Mouse (Mus musculus) kidney, adult 2 months (tissue): ENCODE results near the gene Lilra6. TPM values are rescaled to one million over a fixed set of nuclear protein-coding genes. Genes with fewer than 3 reads are reported as not detected.
A peak's percentile ranks its signal among the peaks of the same experiment; 100 is the strongest.
"Not testable (repeated sequence)": the region's sequence is repeated elsewhere in the genome, so short reads cannot be mapped to it uniquely, and the experiment has no call there.

Source experiments
- DNase-seq: peaks from one replicate; pipeline ENCODE4 v3.0.0; 2021
- H3K27ac ChIP-seq: fragments of 200-500 bp; 2 replicates; pipeline ENCODE4 v1.5.1; 2012; ENCODE audit warnings: low read depth, low read length, control low read depth, inconsistent platforms; ENCODE audit not compliant: insufficient read depth
- H3K27me3 ChIP-seq: fragments of 200-500 bp; replicated peaks from 2 replicates; pipeline ENCODE4 v1.6.1; 2012; ENCODE audit warnings: mild to moderate bottlenecking, moderate library complexity, low read length, inconsistent platforms; ENCODE audit not compliant: control insufficient read depth, insufficient read depth
- H3K36me3 ChIP-seq: fragments of 200-500 bp; 2 replicates; pipeline ENCODE4 v1.6.1; 2012; ENCODE audit warnings: mild to moderate bottlenecking, moderate library complexity, low read length, inconsistent platforms; ENCODE audit not compliant: control insufficient read depth, insufficient read depth
- H3K4me1 ChIP-seq: fragments of 200-500 bp; 2 replicates; pipeline ENCODE4 v1.6.1; 2011; ENCODE audit warnings: low read length; ENCODE audit not compliant: control insufficient read depth, insufficient read depth
- H3K4me3 ChIP-seq: fragments of 200-500 bp; 2 replicates; pipeline ENCODE4 v1.5.1; 2011; ENCODE audit warnings: mild to moderate bottlenecking, low read depth, low read length, control low read depth; ENCODE audit not compliant: insufficient read depth
- CTCF ChIP-seq: fragments of 200-500 bp; conservative IDR thresholded peaks from 2 replicates; pipeline ENCODE4 v1.5.1; 2011; ENCODE audit warnings: low read depth, mild to moderate bottlenecking, control low read depth, low read length, moderate library complexity, mixed read lengths; ENCODE audit not compliant: insufficient read depth, insufficient read length
- POLR2A ChIP-seq: fragments of 200-500 bp; IDR thresholded peaks from one replicate; pipeline ENCODE4 v1.6.1; 2011; ENCODE audit warnings: low read depth, low read length, control low read depth
- WGBS: fragments of 180-500 bp; shearing (Covaris S2); methylation state at CpG from one replicate; pipeline ENCODE4 v1.1.7; 2018; 5-methylcytosine and 5-hydroxymethylcytosine counted together
- polyA plus RNA-seq: library from polyadenylated mRNA; depleted of rRNA; stranded (reverse); fragments of >200 nt; gene quantifications from 2 replicates; pipeline ENCODE4 v1.2.3, GENCODE M21; 2012; rRNA removed

Lilra6 gene
- polyA plus RNA-seq = 0.11 and 0.20 TPM in 2 replicates

DNA sequence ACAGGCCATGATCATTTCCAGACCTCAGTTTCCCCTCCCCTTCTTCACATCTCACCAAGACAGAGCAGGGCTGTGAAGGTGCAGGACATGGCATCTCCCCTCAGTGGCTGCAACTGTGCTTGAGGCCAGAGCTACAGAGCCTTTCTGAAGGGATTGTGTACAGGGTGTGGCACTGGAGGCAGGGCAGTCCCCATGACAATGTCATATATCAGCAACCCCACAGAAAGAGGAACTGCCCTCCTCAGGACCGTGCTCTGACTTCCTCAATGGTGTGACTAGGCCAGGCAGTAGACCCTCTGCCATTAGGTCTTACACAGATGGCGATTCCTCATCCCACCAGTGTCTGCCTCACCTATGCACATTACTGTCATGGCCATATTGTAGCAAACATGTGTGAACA is at the start of gene Lilra6:
Lilra6 (minus strand) TSS at position 117 of the 400 bp plus-strand sequence.
- H3K36me3 ChIP-seq, H3K4me3 ChIP-seq, H3K27me3 ChIP-seq, H3K4me1 ChIP-seq, H3K27ac ChIP-seq, DNase-seq: not testable (repeated sequence)
- WGBS = 61% methylated on average over 2 of the region's 2 CpGs

DNA sequence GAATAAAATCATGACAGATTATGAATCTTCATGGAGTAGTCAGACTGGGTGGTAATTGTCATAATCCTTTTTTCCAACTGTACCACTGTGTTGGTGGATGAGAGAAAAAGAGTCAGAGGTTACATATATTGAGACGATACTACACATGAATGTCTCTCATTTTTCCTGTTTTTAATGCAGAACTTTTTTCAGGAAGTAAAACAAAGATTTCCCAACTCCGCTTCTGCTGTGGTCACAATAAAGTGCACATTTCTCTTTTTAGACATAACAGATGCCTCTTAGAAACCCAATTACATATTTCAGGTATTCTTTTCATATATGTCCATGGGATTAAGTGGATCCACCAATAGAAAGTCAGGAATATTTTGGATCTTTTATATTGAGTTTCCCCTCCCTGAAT is 46.7 kb upstream of the Lilra6 start:
- 83% methylated on average over 2 of the region's 2 CpGs for WGBS
- H3K27me3 ChIP-seq = no peaks in the 10 kb centered on the region
- DNase-seq = no peak
- TF ChIP-seq POLR2A (no peak), CTCF (no peak)
- H3K4me3 ChIP-seq = no peak overlapping the region
- no peak overlapping the region for H3K27ac ChIP-seq
- H3K4me1 ChIP-seq = no peaks in the 10 kb centered on the region
- no peaks in the 10 kb centered on the region for H3K36me3 ChIP-seq

- no peak overlapping the region for H3K4me3 ChIP-seq
- no peak overlapping the region for H3K27ac ChIP-seq
- H3K27me3 ChIP-seq = no peaks in the 10 kb centered on the region
- H3K36me3 ChIP-seq = no peaks in the 10 kb centered on the region
- H3K4me1 ChIP-seq = no peaks in the 10 kb centered on the region
- DNase-seq = no peak
- TF ChIP-seq POLR2A = no peak
- TF ChIP-seq CTCF = no peak
- WGBS = 71% methylated on average over 3 of the region's 3 CpGs
Observed at GRCm38 (mm10) chr7:3957387-3957786, 42.1 kb upstream of the Lilra6 start.

- H3K27ac ChIP-seq = no peak overlapping the region
- WGBS = 81% methylated on average over 3 of the region's 3 CpGs
- no peak overlapping the region for H3K4me3 ChIP-seq
- no peaks in the 10 kb centered on the region for H3K36me3 ChIP-seq
- no peaks in the 10 kb centered on the region for H3K27me3 ChIP-seq
- TF ChIP-seq CTCF (no peak), POLR2A (no peak)
- DNase-seq = no peak
- no peaks in the 10 kb centered on the region for H3K4me1 ChIP-seq
Observed at GRCm38 (mm10) chr7:3949159-3949558, 33.9 kb upstream of the Lilra6 start.

GRCm38 (mm10) chr7:3948223-3948622 is 32.9 kb upstream of the Lilra6 start:
- Histone ChIP-seq H3K4me1 (no peaks in the 10 kb centered on the region), H3K27ac (no peak overlapping the region), H3K27me3 (no peaks in the 10 kb centered on the region), H3K4me3 (no peak overlapping the region), H3K36me3 (no peaks in the 10 kb centered on the region)
- WGBS = 64% methylated on average over 4 of the region's 4 CpGs
- no peak for DNase-seq
- TF ChIP-seq CTCF (no peak), POLR2A (no peak)

- Histone ChIP-seq H3K4me1 (no peaks in the 10 kb centered on the region), H3K36me3 (no peaks in the 10 kb centered on the region), H3K4me3 (no peak overlapping the region), H3K27ac (no peak overlapping the region), H3K27me3 (no peaks in the 10 kb centered on the region)
- WGBS = 60% methylated on average over 4 of the region's 4 CpGs
- TF ChIP-seq CTCF (no peak), POLR2A (no peak)
- DNase-seq = no peak
Observed at GRCm38 (mm10) chr7:3946117-3946516, 30.8 kb upstream of the Lilra6 start.

- Histone ChIP-seq H3K4me3 (no peak overlapping the region), H3K27me3 (no peaks in the 10 kb centered on the region), H3K36me3 (no peaks in the 10 kb centered on the region), H3K27ac (no peak overlapping the region), H3K4me1 (no peaks in the 10 kb centered on the region)
- peak; percentile 7 for DNase-seq
- 74% methylated on average over 3 of the region's 3 CpGs for WGBS
- TF ChIP-seq CTCF (no peak), POLR2A (no peak)
Observed at GRCm38 (mm10) chr7:3940915-3941314, 25.6 kb upstream of the Lilra6 start.

GRCm38 (mm10) chr7:3939866-3940525 is 24.7 kb upstream of the Lilra6 start:
- 44% methylated on average over 1 of the region's 1 CpGs for WGBS
- H3K36me3 ChIP-seq = no peaks in the 10 kb centered on the region
- DNase-seq = no peak

DNA sequence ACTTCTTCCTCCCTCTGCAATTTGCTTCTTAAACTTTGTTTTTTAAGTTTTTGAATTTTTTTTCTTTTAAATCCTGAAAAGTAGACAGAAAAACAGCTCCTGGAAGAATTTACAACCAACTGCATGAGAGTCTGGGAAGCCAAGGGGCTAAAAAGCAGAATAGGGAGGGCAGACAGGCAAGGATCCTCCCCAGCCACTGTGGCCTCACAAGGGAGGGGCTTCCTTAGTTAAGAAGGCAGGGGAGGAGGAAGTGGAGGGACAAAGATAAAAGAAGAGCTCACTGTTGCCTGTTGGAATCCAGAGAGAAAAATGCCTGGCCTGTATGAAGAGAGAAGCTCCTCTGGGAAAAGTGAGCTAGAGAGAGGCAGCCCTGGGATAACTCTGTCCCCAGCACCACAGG is 20.2 kb upstream of the Lilra6 start:
- not testable (repeated sequence) for H3K27me3 ChIP-seq, H3K36me3 ChIP-seq, H3K4me1 ChIP-seq, H3K27ac ChIP-seq, DNase-seq, H3K4me3 ChIP-seq

More at GRCm38 (mm10) chr7:3939866-3940525, 24.7 kb upstream of the Lilra6 start:
- no peak overlapping the region for H3K27ac ChIP-seq
- no peaks in the 10 kb centered on the region for H3K4me1 ChIP-seq
- TF ChIP-seq POLR2A (no peak), CTCF (no peak)
- H3K27me3 ChIP-seq = no peaks in the 10 kb centered on the region
- no peak overlapping the region for H3K4me3 ChIP-seq
